Mouse (Mus musculus) neural tube, embryonic 12.5 days (tissue): ENCODE results near the gene Zzef1. TPM values are rescaled to one million over a fixed set of nuclear protein-coding genes. Genes with fewer than 3 reads are reported as not detected.

ENCODE experiments used
- ATAC-seq: fragments of 200-750 bp; cut with Nextera tagmentation; 2 replicates; pipeline ENCODE4 v1.8.0; 2017; ENCODE audit warnings: low read depth, mild to moderate bottlenecking, moderate TSS enrichment, moderate library complexity; ENCODE audit not compliant: low FRiP score
- H3K27ac ChIP-seq: fragments of 300-500 bp; sonication (generic); 2 replicates; pipeline ENCODE4 v1.5.1; 2016
- H3K27me3 ChIP-seq: fragments of 300-500 bp; sonication (generic); replicated peaks from 2 replicates; pipeline ENCODE4 v1.6.1; 2016; ENCODE audit warnings: mild to moderate bottlenecking
- H3K36me3 ChIP-seq: fragments of 300-500 bp; sonication (generic); 2 replicates; pipeline ENCODE4 v1.6.1; 2016; ENCODE audit warnings: mild to moderate bottlenecking
- H3K4me1 ChIP-seq: fragments of 300-500 bp; sonication (generic); 2 replicates; pipeline ENCODE4 v1.6.1; 2016
- H3K4me2 ChIP-seq: fragments of 300-500 bp; sonication (generic); replicated peaks from 2 replicates; pipeline ENCODE4 v1.6.1; 2016; ENCODE audit warnings: mild to moderate bottlenecking
- H3K4me3 ChIP-seq: fragments of 300-500 bp; sonication (generic); 2 replicates; pipeline ENCODE4 v1.5.1; 2016
- H3K9ac ChIP-seq: fragments of 300-500 bp; sonication (generic); 2 replicates; pipeline ENCODE4 v1.6.1; 2016; ENCODE audit warnings: mild to moderate bottlenecking
- H3K9me3 ChIP-seq: fragments of 300-500 bp; sonication (generic); 2 replicates; pipeline ENCODE4 v1.6.1; 2016; ENCODE audit warnings: mild to moderate bottlenecking
- WGBS: fragments of 180-500 bp; shearing (Covaris S2); methylation state at CpG from one replicate; pipeline ENCODE4 v1.1.7; 2016; 5-methylcytosine and 5-hydroxymethylcytosine counted together
- polyA plus RNA-seq: library from polyadenylated mRNA; unstranded; fragments of >200 nt; fragmentation: Nextera tagmentation; extraction: Ambion mirVana; gene quantifications from 2 replicates; pipeline ENCODE4 v1.2.1, GENCODE M21; 2016

Zzef1 gene
- polyA plus RNA-seq, 1 experiment from 2014 or later, result 13.0 TPM

GRCm38 (mm10) chr11:72952697-72953096 lies 156.7 kb downstream of the Zzef1 start:
- Histone ChIP-seq H3K4me2 (no peak overlapping the region), H3K27me3 (no peaks in the 10 kb centered on the region), H3K9ac (no peak overlapping the region), H3K9me3 (peaks cover 10% of the 10 kb centered on the region; the same call in 1 of the 2 replicates), H3K27ac (no peak overlapping the region), H3K4me1 (no peaks in the 10 kb centered on the region; the same call in 1 of the 2 replicates), H3K4me3 (no peak overlapping the region), H3K36me3 (no peaks in the 10 kb centered on the region)
- WGBS, result 89% methylated on average over 6 of the region's 6 CpGs
- no peak for ATAC-seq

- no peak overlapping the region for H3K4me2 ChIP-seq
- H3K9ac ChIP-seq, result no peak overlapping the region
- no peak overlapping the region for H3K4me3 ChIP-seq
- H3K27me3 ChIP-seq, result no peaks in the 10 kb centered on the region
- H3K9me3 ChIP-seq, result peaks cover 10% of the 10 kb centered on the region; the same call in 1 of the 2 replicates
- no peak for ATAC-seq
- 71% methylated on average over 1 of the region's 1 CpGs for WGBS
- no peak overlapping the region for H3K27ac ChIP-seq
- H3K36me3 ChIP-seq, result no peaks in the 10 kb centered on the region
- H3K4me1 ChIP-seq, result no peaks in the 10 kb centered on the region
Observed at GRCm38 (mm10) chr11:72953116-72953439, 157.1 kb downstream of the Zzef1 start.

- Histone ChIP-seq H3K9me3 (peaks cover 10% of the 10 kb centered on the region; the same call in 1 of the 2 replicates), H3K9ac (no peak overlapping the region), H3K4me1 (no peaks in the 10 kb centered on the region), H3K27ac (no peak overlapping the region), H3K4me2 (no peak overlapping the region), H3K27me3 (0 out of 2 replicates have a peak, but pooled peaks cover 4% of the 10 kb centered on the region), H3K36me3 (no peaks in the 10 kb centered on the region), H3K4me3 (no peak overlapping the region)
- WGBS, result 89% methylated on average over 4 of the region's 4 CpGs
- ATAC-seq, result no peak
Observed at GRCm38 (mm10) chr11:72953440-72954151, 157.6 kb downstream of the Zzef1 start.

- Histone ChIP-seq H3K27me3 (peaks cover 10% of the 10 kb centered on the region), H3K9ac (no peak overlapping the region), H3K4me2 (no peak overlapping the region), H3K9me3 (peaks cover 10% of the 10 kb centered on the region; the same call in 1 of the 2 replicates), H3K36me3 (no peaks in the 10 kb centered on the region), H3K27ac (no peak overlapping the region), H3K4me3 (no peak overlapping the region), H3K4me1 (no peaks in the 10 kb centered on the region)
- ATAC-seq, result no peak
- 82% methylated on average over 4 of the region's 4 CpGs for WGBS
Observed at GRCm38 (mm10) chr11:72954216-72954615, 158.2 kb downstream of the Zzef1 start.

- no peaks in the 10 kb centered on the region for H3K36me3 ChIP-seq
- 0 out of 2 replicates have a peak, but pooled peaks cover 1% of the 10 kb centered on the region for H3K9me3 ChIP-seq
- ATAC-seq, result no peak
- no peak overlapping the region for H3K4me3 ChIP-seq
- H3K27ac ChIP-seq, result no peak overlapping the region
- H3K9ac ChIP-seq, result no peak overlapping the region
- no peaks in the 10 kb centered on the region for H3K4me1 ChIP-seq
- 74% methylated on average over 5 of the region's 5 CpGs for WGBS
- H3K27me3 ChIP-seq, result peaks cover 22% of the 10 kb centered on the region
- H3K4me2 ChIP-seq, result no peak overlapping the region
Observed at GRCm38 (mm10) chr11:72955339-72955974, 159.4 kb downstream of the Zzef1 start.

GRCm38 (mm10) chr11:72957318-72957717 lies 161.3 kb downstream of the Zzef1 start:
- no peak overlapping the region for H3K4me3 ChIP-seq
- H3K4me2 ChIP-seq, result no peak overlapping the region
- WGBS, result 53% methylated on average over 2 of the region's 2 CpGs
- peaks cover 41% of the 10 kb centered on the region for H3K27me3 ChIP-seq
- no peaks in the 10 kb centered on the region for H3K36me3 ChIP-seq
- no peak overlapping the region for H3K27ac ChIP-seq
- peaks cover 8% of the 10 kb centered on the region for H3K4me1 ChIP-seq
- ATAC-seq, result no peak
- no peak overlapping the region for H3K9ac ChIP-seq
- no peaks in the 10 kb centered on the region for H3K9me3 ChIP-seq

- 10% methylated on average over 15 of the region's 15 CpGs for WGBS
Observed at GRCm38 (mm10) chr11:72959924-72960679, 164.1 kb downstream of the Zzef1 start.

GRCm38 (mm10) chr11:72960723-72961071 lies 164.7 kb downstream of the Zzef1 start:
- H3K4me1 ChIP-seq, result peaks cover 8% of the 10 kb centered on the region
- WGBS, result 2% methylated on average over 15 of the region's 15 CpGs

More at GRCm38 (mm10) chr11:72959924-72960679, 164.1 kb downstream of the Zzef1 start:
- peaks cover 8% of the 10 kb centered on the region for H3K4me1 ChIP-seq
- H3K4me3 ChIP-seq, result no peak overlapping the region
- H3K27me3 ChIP-seq, result peaks cover 56% of the 10 kb centered on the region
- H3K9me3 ChIP-seq, result no peaks in the 10 kb centered on the region
- H3K36me3 ChIP-seq, result no peaks in the 10 kb centered on the region
- H3K4me2 ChIP-seq, result no peak overlapping the region
- no peak for ATAC-seq
- H3K9ac ChIP-seq, result no peak overlapping the region
- H3K27ac ChIP-seq, result no peak overlapping the region

GRCm38 (mm10) chr11:72961072-72961980 lies 165.3 kb downstream of the Zzef1 start, which contains the start of gene Atp2a3:
TSS of gene Atp2a3 (plus strand) at chr11:72961169.
- Histone ChIP-seq H3K9me3 (no peaks in the 10 kb centered on the region), H3K27me3 (peaks cover 56% of the 10 kb centered on the region), H3K4me2 (peak within 1 kb of the TSS; percentile 54), H3K4me3 (peak within 1 kb of the TSS; percentile 31), H3K9ac (no peak within 1 kb of the TSS), H3K27ac (no peak within 1 kb of the TSS), H3K36me3 (no peaks in the 10 kb centered on the region), H3K4me1 (peaks cover 8% of the 10 kb centered on the region)
- 4% methylated on average over 70 of the region's 70 CpGs for WGBS
- ATAC-seq, result no peak

More at GRCm38 (mm10) chr11:72960723-72961071, 164.7 kb downstream of the Zzef1 start:
- ATAC-seq, result no peak
- H3K36me3 ChIP-seq, result no peaks in the 10 kb centered on the region
- H3K27ac ChIP-seq, result no peak overlapping the region
- no peak overlapping the region for H3K9ac ChIP-seq
- peak overlapping the region; percentile 54 for H3K4me2 ChIP-seq
- H3K9me3 ChIP-seq, result no peaks in the 10 kb centered on the region
- peaks cover 56% of the 10 kb centered on the region for H3K27me3 ChIP-seq
- H3K4me3 ChIP-seq, result peak overlapping the region; percentile 31

- Histone ChIP-seq H3K4me2 (no peak overlapping the region), H3K4me1 (peaks cover 8% of the 10 kb centered on the region), H3K9me3 (no peaks in the 10 kb centered on the region), H3K27me3 (peaks cover 56% of the 10 kb centered on the region), H3K27ac (no peak overlapping the region), H3K4me3 (no peak overlapping the region), H3K36me3 (no peaks in the 10 kb centered on the region), H3K9ac (no peak overlapping the region)
- 72% methylated on average over 2 of the region's 2 CpGs for WGBS
- ATAC-seq, result no peak
Observed at GRCm38 (mm10) chr11:72962378-72962777, 166.4 kb downstream of the Zzef1 start.

GRCm38 (mm10) chr11:72963058-72963788 lies 167.2 kb downstream of the Zzef1 start:
- Histone ChIP-seq H3K4me3 (no peak overlapping the region), H3K27me3 (peaks cover 56% of the 10 kb centered on the region), H3K4me1 (peaks cover 8% of the 10 kb centered on the region), H3K36me3 (no peaks in the 10 kb centered on the region), H3K9ac (no peak overlapping the region), H3K9me3 (no peaks in the 10 kb centered on the region), H3K27ac (no peak overlapping the region), H3K4me2 (no peak overlapping the region)
- WGBS, result 47% methylated on average over 7 of the region's 7 CpGs
- no peak for ATAC-seq
